Mouse (Mus musculus) R1 (cell line): ENCODE results near the gene Pmfbp1.

ENCODE experiments used
- DNase-seq: peaks from one replicate; pipeline ENCODE4 v3.0.0-alpha.2; 2018; ENCODE audit warnings: low read depth, low spot score

The Pmfbp1 gene

GRCm38 (mm10) chr8:109499009-109499717, 5.3 kb downstream of the Pmfbp1 start:
- DNase-seq, result no peak

- DNase-seq, result no peak
These were observed 9.7 kb downstream of the Pmfbp1 start for GRCm38 (mm10) chr8:109503566-109503965.

- no peak for DNase-seq
These were observed 11.7 kb downstream of the Pmfbp1 start for GRCm38 (mm10) chr8:109505560-109505959.

GRCm38 (mm10) chr8:109524008-109524407, 30.2 kb downstream of the Pmfbp1 start:
- no peak for DNase-seq

GRCm38 (mm10) chr8:109535140-109535990, 41.5 kb downstream of the Pmfbp1 start:
- DNase-seq, result peak; percentile 72

- peak; percentile 91 for DNase-seq
These were observed 42.9 kb downstream of the Pmfbp1 start for GRCm38 (mm10) chr8:109536703-109537102.

GRCm38 (mm10) chr8:109542165-109542564, 48.3 kb downstream of the Pmfbp1 start:
- no peak for DNase-seq

GRCm38 (mm10) chr8:109542748-109543519, 49.1 kb downstream of the Pmfbp1 start:
- no peak for DNase-seq

- DNase-seq, result no peak
These were observed 50.2 kb downstream of the Pmfbp1 start for GRCm38 (mm10) chr8:109544049-109544448.

GRCm38 (mm10) chr8:109551663-109552062, 57.8 kb downstream of the Pmfbp1 start:
- DNase-seq, result peak; percentile 59

GRCm38 (mm10) chr8:109563881-109564280, 70.1 kb downstream of the Pmfbp1 start:
- no peak for DNase-seq

- DNase-seq, result no peak
These were observed 70.9 kb downstream of the Pmfbp1 start for GRCm38 (mm10) chr8:109564766-109565165.

GRCm38 (mm10) chr8:109565498-109566333, 71.9 kb downstream of the Pmfbp1 start, which contains the start of the genes Dhx38 and Txnl4b:
Dhx38 (minus strand) TSS chr8:109565861.
Txnl4b (plus strand) TSS chr8:109565892.
- peak; percentile 100 for DNase-seq

GRCm38 (mm10) chr8:109571139-109571538, 77.3 kb downstream of the Pmfbp1 start:
- DNase-seq, result no peak

GRCm38 (mm10) chr8:109576311-109576710, 82.5 kb downstream of the Pmfbp1 start:
- no peak for DNase-seq

- DNase-seq, result no peak
These were observed 85.1 kb downstream of the Pmfbp1 start, which contains the start of gene Hp for GRCm38 (mm10) chr8:109578900-109579301. Hp (minus strand) TSS chr8:109579172.

GRCm38 (mm10) chr8:109584293-109584692, 90.5 kb downstream of the Pmfbp1 start:
- DNase-seq, result no peak

- DNase-seq, result no peak
These were observed 91.0 kb downstream of the Pmfbp1 start for GRCm38 (mm10) chr8:109584830-109585229.

GRCm38 (mm10) chr8:109585652-109586051, 91.8 kb downstream of the Pmfbp1 start:
- DNase-seq, result no peak

GRCm38 (mm10) chr8:109586972-109587504, 93.2 kb downstream of the Pmfbp1 start:
- peak; percentile 34 for DNase-seq

GRCm38 (mm10) chr8:109590901-109591300, 97.1 kb downstream of the Pmfbp1 start:
- no peak for DNase-seq
